Mouse (Mus musculus) frontal cortex, postnatal 25 days (tissue): ENCODE measurements around the gene Psmd3.

ENCODE experiments used
- DNase-seq, 2 experiments: peaks; one replicate each; pipeline ENCODE4 v3.0.0; 2022; ENCODE audit warnings: low spot score in 2 of 2

Gene Psmd3

GRCm38 (mm10) chr11:98743655-98744345, 61.4 kb downstream of the Psmd3 start:
- no peak for DNase-seq

GRCm38 (mm10) chr11:98744456-98745019, 62.2 kb downstream of the Psmd3 start:
- no peak for DNase-seq
